Mouse (Mus musculus): ENCODE data around the gene Slc41a2. TPM values are rescaled to one million over a fixed set of nuclear protein-coding genes. Genes with fewer than 3 reads are reported as not detected.

The Slc41a2 gene
- polyA plus RNA-seq, 2 experiments, result 0.06 to 0.14 TPM

GRCm38 (mm10) chr10:83217256-83217655 is 120.4 kb downstream of the Slc41a2 start:
- Histone ChIP-seq H3K27ac (no peak overlapping the region), H3K4me3 (ENCODE audit: insufficient read depth in 1 of 2, low read depth in 2 of 2, low read length in 2 of 2) (no peak overlapping the region), H3K9me3 (ENCODE audit: control insufficient read depth, low read length) (no peaks in the 10 kb centered on the region), H3K4me1 (replicated peaks; ENCODE audit: control insufficient read depth in 2 of 2, insufficient read depth in 2 of 2, low read length in 1 of 2) (no peaks in the 10 kb centered on the region), H3K27me3 (ENCODE audit: control insufficient read depth, insufficient read depth, low read length) (no peaks in the 10 kb centered on the region), H3K9ac (replicated peaks) (no peak overlapping the region), H3K4me2 (ENCODE audit: low read depth) (no peak overlapping the region), H3K36me3 (replicated peaks; ENCODE audit: control insufficient read depth, insufficient read depth, low read depth) (no peaks in the 10 kb centered on the region)
- TF ChIP-seq EP300 (IDR thresholded peaks at IDR 0.05; ENCODE audit: low read depth) (no peak), CTCF (IDR thresholded peaks at IDR 0.05; ENCODE audit: low read depth) (no peak)
- DNase-seq (ENCODE audit: low read depth in 3 of 3, low spot score in 3 of 3), result no peak
- 48% methylated on average over 5 of the region's 5 CpGs for WGBS (ENCODE audit: insufficient replicate concordance)
- ATAC-seq (ENCODE audit: insufficient read depth), result no peak

GRCm38 (mm10) chr10:83215559-83215958 is 122.1 kb downstream of the Slc41a2 start:
- TF ChIP-seq CTCF (IDR thresholded peaks at IDR 0.05; ENCODE audit: low read depth) (no peak), EP300 (IDR thresholded peaks at IDR 0.05; ENCODE audit: low read depth) (no peak)

GRCm38 (mm10) chr10:83212618-83213017 is 125.1 kb downstream of the Slc41a2 start:
- no peak for ATAC-seq (ENCODE audit: insufficient read depth)
- Histone ChIP-seq H3K4me1 (replicated peaks; ENCODE audit: control insufficient read depth in 2 of 2, insufficient read depth in 2 of 2, low read length in 1 of 2) (no peaks in the 10 kb centered on the region), H3K4me2 (ENCODE audit: low read depth) (no peak overlapping the region), H3K36me3 (replicated peaks; ENCODE audit: control insufficient read depth, insufficient read depth, low read depth) (no peaks in the 10 kb centered on the region), H3K27me3 (ENCODE audit: control insufficient read depth, insufficient read depth, low read length) (no peaks in the 10 kb centered on the region), H3K27ac (no peak overlapping the region), H3K9ac (replicated peaks) (no peak overlapping the region), H3K9me3 (ENCODE audit: control insufficient read depth, low read length) (no peaks in the 10 kb centered on the region), H3K4me3 (ENCODE audit: insufficient read depth in 1 of 2, low read depth in 2 of 2, low read length in 2 of 2) (no peak overlapping the region)
- TF ChIP-seq EP300 (IDR thresholded peaks at IDR 0.05; ENCODE audit: low read depth) (no peak), CTCF (IDR thresholded peaks at IDR 0.05; ENCODE audit: low read depth) (no peak)
- no peak for DNase-seq (ENCODE audit: low read depth in 3 of 3, low spot score in 3 of 3)
- WGBS (ENCODE audit: insufficient replicate concordance), result 78% methylated on average over 4 of the region's 4 CpGs

More at GRCm38 (mm10) chr10:83215559-83215958, 122.1 kb downstream of the Slc41a2 start:
- ATAC-seq (ENCODE audit: insufficient read depth) (no peak), DNase-seq (ENCODE audit: low read depth in 3 of 3, low spot score in 3 of 3) (peak in 1 of 3 experiments; percentile 11)
- H3K27me3 ChIP-seq (ENCODE audit: control insufficient read depth, insufficient read depth, low read length), result no peaks in the 10 kb centered on the region
- no peak overlapping the region for H3K27ac ChIP-seq
- no peaks in the 10 kb centered on the region for H3K9me3 ChIP-seq (ENCODE audit: control insufficient read depth, low read length)
- H3K4me1 ChIP-seq (replicated peaks; ENCODE audit: control insufficient read depth in 2 of 2, insufficient read depth in 2 of 2, low read length in 1 of 2), result no peaks in the 10 kb centered on the region
- 26% methylated on average over 5 of the region's 5 CpGs for WGBS (ENCODE audit: insufficient replicate concordance)
- no peaks in the 10 kb centered on the region for H3K36me3 ChIP-seq (replicated peaks; ENCODE audit: control insufficient read depth, insufficient read depth, low read depth)
- H3K4me3 ChIP-seq (ENCODE audit: insufficient read depth in 1 of 2, low read depth in 2 of 2, low read length in 2 of 2), result no peak overlapping the region
- no peak overlapping the region for H3K9ac ChIP-seq (replicated peaks)
- H3K4me2 ChIP-seq (ENCODE audit: low read depth), result no peak overlapping the region

GRCm38 (mm10) chr10:83210968-83211583 is 126.6 kb downstream of the Slc41a2 start:
- no peaks in the 10 kb centered on the region for H3K9me3 ChIP-seq (ENCODE audit: control insufficient read depth, low read length)
- H3K36me3 ChIP-seq (replicated peaks; ENCODE audit: control insufficient read depth, insufficient read depth, low read depth), result no peaks in the 10 kb centered on the region
- no peak overlapping the region for H3K27ac ChIP-seq
- H3K4me3 ChIP-seq (ENCODE audit: insufficient read depth in 1 of 2, low read depth in 2 of 2, low read length in 2 of 2), result no peak overlapping the region
- H3K9ac ChIP-seq (replicated peaks), result no peak overlapping the region
- TF ChIP-seq EP300 (IDR thresholded peaks at IDR 0.05; ENCODE audit: low read depth) (no peak), CTCF (IDR thresholded peaks at IDR 0.05; ENCODE audit: low read depth) (no peak)
- DNase-seq (ENCODE audit: low read depth in 3 of 3, low spot score in 3 of 3), result no peak
- no peak for ATAC-seq (ENCODE audit: insufficient read depth)
- no peaks in the 10 kb centered on the region for H3K4me1 ChIP-seq (replicated peaks; ENCODE audit: control insufficient read depth in 2 of 2, insufficient read depth in 2 of 2, low read length in 1 of 2)
- H3K4me2 ChIP-seq (ENCODE audit: low read depth), result no peak overlapping the region
- H3K27me3 ChIP-seq (ENCODE audit: control insufficient read depth, insufficient read depth, low read length), result no peaks in the 10 kb centered on the region
- WGBS (ENCODE audit: insufficient replicate concordance), result 30% methylated on average over 6 of the region's 6 CpGs

- Histone ChIP-seq H3K9me3 (ENCODE audit: control insufficient read depth, low read length) (no peaks in the 10 kb centered on the region), H3K27me3 (ENCODE audit: control insufficient read depth, insufficient read depth, low read length) (no peaks in the 10 kb centered on the region), H3K27ac (no peak overlapping the region), H3K4me2 (ENCODE audit: low read depth) (no peak overlapping the region), H3K36me3 (replicated peaks; ENCODE audit: control insufficient read depth, insufficient read depth, low read depth) (no peaks in the 10 kb centered on the region), H3K4me1 (replicated peaks; ENCODE audit: control insufficient read depth in 2 of 2, insufficient read depth in 2 of 2, low read length in 1 of 2) (no peaks in the 10 kb centered on the region), H3K9ac (replicated peaks) (no peak overlapping the region), H3K4me3 (ENCODE audit: insufficient read depth in 1 of 2, low read depth in 2 of 2, low read length in 2 of 2) (no peak overlapping the region)
- ATAC-seq (ENCODE audit: insufficient read depth), result no peak
- no peak for DNase-seq (ENCODE audit: low read depth in 3 of 3, low spot score in 3 of 3)
- WGBS (ENCODE audit: insufficient replicate concordance), result 71% methylated on average over 16 of the region's 16 CpGs
- no peak for TF ChIP-seq EP300 (IDR thresholded peaks at IDR 0.05; ENCODE audit: low read depth)
- no peak for TF ChIP-seq CTCF (IDR thresholded peaks at IDR 0.05; ENCODE audit: low read depth)
Observed at GRCm38 (mm10) chr10:83210122-83210521, 127.6 kb downstream of the Slc41a2 start.

All from liver, embryonic 14.5 days (tissue).